Mouse (Mus musculus) forebrain, embryonic 16.5 days (tissue): ENCODE results near the gene Map3k15. TPM values are rescaled to one million over a fixed set of nuclear protein-coding genes. Genes with fewer than 3 reads are reported as not detected.

Experiments
- ATAC-seq: fragments of 200-750 bp; cut with Nextera tagmentation; 2 replicates; pipeline ENCODE4 v1.8.0; 2017; ENCODE audit warnings: mild to moderate bottlenecking, moderate library complexity
- H3K27ac ChIP-seq: fragments of 300-500 bp; sonication (generic); 2 replicates; pipeline ENCODE4 v1.5.1; 2014; ENCODE audit warnings: low read length, control low read depth
- H3K27me3 ChIP-seq: fragments of 300-500 bp; sonication (generic); replicated peaks from 2 replicates; pipeline ENCODE4 v1.6.1; 2014; ENCODE audit warnings: low read length; ENCODE audit not compliant: control insufficient read depth, insufficient read depth
- H3K36me3 ChIP-seq: fragments of 300-500 bp; sonication (generic); 2 replicates; pipeline ENCODE4 v1.6.1; 2014; ENCODE audit not compliant: control insufficient read depth, insufficient read depth
- H3K4me1 ChIP-seq: fragments of 300-500 bp; sonication (generic); replicated peaks from 2 replicates; pipeline ENCODE4 v1.6.1; 2014; ENCODE audit warnings: low read length; ENCODE audit not compliant: control insufficient read depth, insufficient read depth
- H3K4me2 ChIP-seq: fragments of 300-500 bp; sonication (generic); 2 replicates; pipeline ENCODE4 v1.6.1; 2014; ENCODE audit warnings: mild to moderate bottlenecking, low read length, control low read depth
- H3K4me3 ChIP-seq: fragments of 300-500 bp; sonication (generic); replicated peaks from 2 replicates; pipeline ENCODE4 v1.5.1; 2014; ENCODE audit warnings: mild to moderate bottlenecking, low read length, control low read depth
- H3K9ac ChIP-seq: fragments of 300-500 bp; sonication (generic); replicated peaks from 2 replicates; pipeline ENCODE4 v1.6.1; 2014; ENCODE audit warnings: low read depth, low read length, control low read depth
- H3K9me3 ChIP-seq: fragments of 300-500 bp; sonication (generic); 2 replicates; pipeline ENCODE4 v1.6.1; 2016; ENCODE audit warnings: low read length; ENCODE audit not compliant: control insufficient read depth
- WGBS: fragments of 180-500 bp; shearing (Covaris S2); extraction: QIAGEN DNeasy Blood & Tissue Kit; methylation state at CpG from one replicate; pipeline ENCODE4 v1.1.7; 2014; 5-methylcytosine and 5-hydroxymethylcytosine counted together
- polyA plus RNA-seq: library from polyadenylated mRNA; unstranded; fragments of >200 nt; fragmentation: Nextera tagmentation; extraction: Ambion mirVana; gene quantifications from 2 replicates; pipeline ENCODE4 v1.2.1, GENCODE M21; 2015

Map3k15 gene
- polyA plus RNA-seq, result 0.26 and 0.37 TPM in 2 replicates

DNA sequence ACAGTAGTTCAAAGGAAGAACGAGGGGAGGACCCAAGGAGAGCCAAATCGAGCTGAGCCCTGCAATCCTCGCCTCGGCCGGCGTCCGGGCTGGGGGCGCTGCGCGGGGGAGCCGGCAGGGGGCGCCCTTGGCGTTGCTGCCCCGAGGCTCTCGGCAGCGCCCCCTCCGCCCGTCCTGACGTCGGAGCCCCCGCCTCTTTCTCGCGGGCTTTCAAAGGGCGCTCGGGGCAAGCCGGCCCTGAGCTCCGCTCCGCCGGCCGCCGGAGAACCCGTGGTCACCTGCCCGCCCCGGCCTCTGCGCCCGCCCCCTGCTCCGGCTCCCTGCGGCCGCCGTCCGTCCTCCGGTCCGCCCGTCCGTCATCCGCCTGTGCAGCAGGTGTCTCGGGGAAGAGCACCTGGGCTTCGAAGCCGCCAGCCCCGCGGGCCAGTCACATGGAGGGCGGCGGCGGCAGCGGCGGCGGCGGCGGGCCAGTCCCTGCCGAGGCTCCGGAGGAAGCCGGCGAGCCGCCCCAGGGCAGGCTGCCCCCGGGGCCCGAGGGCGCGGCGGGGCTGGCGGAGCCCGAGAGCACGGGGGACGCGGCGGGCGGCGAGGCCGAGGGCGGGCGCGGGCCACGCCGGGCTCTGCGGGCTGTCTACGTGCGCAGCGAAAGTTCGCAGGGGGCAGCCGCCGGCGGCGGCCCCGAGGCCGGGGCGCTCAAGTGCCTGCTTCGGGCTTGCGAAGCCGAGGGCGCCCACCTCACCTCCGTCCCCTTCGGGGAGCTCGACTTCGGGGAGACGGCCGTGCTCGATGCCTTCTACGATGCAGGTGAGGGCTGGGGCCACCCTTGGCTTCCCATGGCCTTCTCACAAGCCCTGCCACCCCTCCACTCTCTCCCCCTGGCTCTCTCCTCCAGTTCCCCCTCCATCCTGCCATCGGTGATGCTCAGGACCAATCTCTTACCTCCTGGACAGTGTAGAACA, at the start of gene Map3k15:
Map3k15 (plus strand) TSS at position 432 of the 959 bp plus-strand sequence.
- Histone ChIP-seq H3K36me3 (no peaks in the 10 kb centered on the region), H3K27me3 (peaks cover 7% of the 10 kb centered on the region; the same call in 1 of the 2 replicates), H3K4me3 (peak within 1 kb of the TSS; percentile 46), H3K9me3 (no peaks in the 10 kb centered on the region), H3K4me2 (peak within 1 kb of the TSS; percentile 72), H3K9ac (peak within 1 kb of the TSS; percentile 44), H3K4me1 (no peaks in the 10 kb centered on the region; the same call in 1 of the 2 replicates), H3K27ac (no peak within 1 kb of the TSS)
- peak; percentile 79 for ATAC-seq
- WGBS, result 23% methylated on average over 37 of the region's 108 CpGs

DNA sequence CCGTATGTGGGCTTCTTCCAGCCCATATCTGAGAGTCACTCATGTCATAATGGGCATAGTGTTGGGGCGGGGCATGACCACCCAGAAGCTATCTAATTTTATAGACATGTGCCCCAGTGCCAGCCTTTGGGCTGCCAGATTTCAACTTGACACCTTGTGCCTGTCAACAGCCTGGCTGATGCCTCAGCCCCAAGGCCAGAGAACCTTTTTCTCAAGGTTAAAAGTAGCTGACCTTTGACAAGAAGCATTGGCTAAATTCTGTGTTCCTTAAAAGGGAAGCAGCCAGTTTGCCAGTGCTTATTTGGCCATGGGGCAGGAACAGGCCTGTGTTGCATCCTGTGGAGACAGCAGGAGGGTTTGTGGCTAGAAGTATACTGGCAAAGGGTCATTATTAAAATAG, 45.7 kb upstream of the Map3k15 start:
- no peak for ATAC-seq

DNA sequence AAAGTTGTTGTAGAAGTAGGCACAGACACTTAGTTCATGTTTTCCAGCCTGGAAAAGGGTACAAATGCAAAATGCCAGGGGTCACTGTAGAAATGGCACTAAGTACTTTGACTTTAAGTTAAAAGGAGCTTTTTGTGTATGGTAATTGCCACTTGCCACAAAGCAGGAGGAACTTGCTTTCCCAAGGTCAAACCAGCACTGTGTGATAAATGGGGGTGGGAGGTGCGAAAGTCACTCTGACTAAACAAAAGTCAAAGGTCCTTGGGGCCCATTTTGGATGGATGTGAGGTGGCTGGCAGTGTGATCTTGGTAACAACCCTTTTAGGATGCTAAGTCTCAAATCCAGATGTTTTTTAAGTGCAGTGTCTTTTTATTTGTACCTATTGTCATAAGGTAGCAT, 44.6 kb upstream of the Map3k15 start:
- no peak for ATAC-seq
- H3K9ac ChIP-seq, result no peak overlapping the region
- H3K27ac ChIP-seq, result no peak overlapping the region
- H3K27me3 ChIP-seq, result 0 out of 2 replicates have a peak, but pooled peaks cover 2% of the 10 kb centered on the region
- no peak overlapping the region for H3K4me3 ChIP-seq
- H3K36me3 ChIP-seq, result no peaks in the 10 kb centered on the region
- 94% methylated on average over 1 of the region's 1 CpGs for WGBS
- no peak overlapping the region for H3K4me2 ChIP-seq
- no peaks in the 10 kb centered on the region for H3K4me1 ChIP-seq
- no peaks in the 10 kb centered on the region for H3K9me3 ChIP-seq

More for the DNA sequence above, 45.7 kb upstream of the Map3k15 start:
- 98% methylated on average over 2 of the region's 2 CpGs for WGBS
- Histone ChIP-seq H3K9me3 (no peaks in the 10 kb centered on the region), H3K4me1 (no peaks in the 10 kb centered on the region), H3K36me3 (no peaks in the 10 kb centered on the region), H3K4me3 (no peak overlapping the region), H3K27ac (no peak overlapping the region), H3K4me2 (no peak overlapping the region), H3K27me3 (0 out of 2 replicates have a peak, but pooled peaks cover 2% of the 10 kb centered on the region), H3K9ac (no peak overlapping the region)

DNA sequence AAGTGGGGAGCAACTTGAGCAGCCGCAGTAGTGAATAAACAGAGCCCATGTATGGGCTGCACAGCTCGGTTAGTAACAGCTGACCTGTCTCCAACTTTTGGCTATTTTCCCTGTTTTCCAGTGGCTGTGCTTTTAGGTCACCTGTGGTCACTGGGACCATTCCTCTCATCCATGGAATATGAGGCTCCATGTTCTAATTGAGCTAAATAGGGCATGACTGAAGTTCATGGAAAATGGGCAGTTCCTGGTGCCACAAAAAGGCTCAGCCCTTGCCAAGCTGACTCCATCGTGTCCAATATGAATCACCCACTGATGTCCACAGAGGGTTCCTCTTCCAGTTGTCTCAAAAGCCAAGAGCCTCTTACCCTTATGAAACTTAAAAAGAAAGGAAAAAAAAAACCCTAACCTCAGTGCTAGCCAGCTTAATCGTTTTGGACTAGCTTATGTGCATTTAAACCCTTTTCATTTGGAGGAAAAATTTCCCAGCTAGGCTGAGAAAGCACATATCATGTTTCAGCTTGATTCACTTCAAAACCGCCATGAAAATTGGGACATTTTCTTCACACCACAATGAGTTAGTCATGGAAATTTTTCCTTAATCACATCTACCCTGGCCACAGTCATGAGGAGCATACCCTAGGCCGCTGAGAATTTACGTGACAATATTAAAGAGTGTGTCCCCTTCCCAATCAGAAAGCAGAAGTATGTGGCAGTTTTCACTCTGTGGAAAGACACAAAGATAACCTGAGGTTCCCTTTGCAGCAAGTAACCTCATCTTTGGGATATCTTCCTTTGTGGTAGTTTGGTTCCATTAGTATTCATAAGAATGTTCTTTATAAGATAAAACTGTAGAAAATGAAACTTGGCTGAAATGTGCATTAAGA, 34.4 kb upstream of the Map3k15 start:
- no peaks in the 10 kb centered on the region for H3K36me3 ChIP-seq
- H3K9ac ChIP-seq, result no peak overlapping the region
- H3K4me1 ChIP-seq, result peaks cover 2% of the 10 kb centered on the region; the same call in 1 of the 2 replicates
- H3K27me3 ChIP-seq, result no peaks in the 10 kb centered on the region
- ATAC-seq, result no peak
- H3K9me3 ChIP-seq, result no peaks in the 10 kb centered on the region
- no peak overlapping the region for H3K4me2 ChIP-seq
- no peak overlapping the region for H3K27ac ChIP-seq
- no peak overlapping the region for H3K4me3 ChIP-seq
- 82% methylated on average over 7 of the region's 7 CpGs for WGBS

DNA sequence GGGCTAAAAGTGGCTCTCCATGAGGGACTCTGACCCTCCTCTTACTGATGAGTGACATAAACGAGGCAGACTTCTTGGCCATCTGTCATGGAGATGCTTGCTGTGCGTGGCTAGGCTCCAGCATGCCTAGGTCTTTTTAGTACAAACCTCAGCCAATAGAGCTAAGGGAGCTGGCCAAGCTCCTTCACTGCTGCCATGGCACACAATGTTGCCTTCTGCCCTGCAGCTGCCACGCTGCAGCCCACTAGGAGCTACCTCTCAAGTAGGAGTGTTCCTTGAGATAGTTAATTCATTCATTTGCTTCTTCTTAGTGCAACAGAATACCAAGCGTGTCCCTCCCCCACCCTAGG, 33.8 kb upstream of the Map3k15 start:
- 57% methylated on average over 4 of the region's 4 CpGs for WGBS
- Histone ChIP-seq H3K4me3 (no peak overlapping the region), H3K4me2 (no peak overlapping the region), H3K4me1 (peaks cover 2% of the 10 kb centered on the region; the same call in 1 of the 2 replicates), H3K27me3 (no peaks in the 10 kb centered on the region), H3K27ac (no peak overlapping the region), H3K9me3 (no peaks in the 10 kb centered on the region), H3K36me3 (no peaks in the 10 kb centered on the region), H3K9ac (no peak overlapping the region)
- ATAC-seq, result peak; percentile 62; the same call in 1 of the 2 replicates

DNA sequence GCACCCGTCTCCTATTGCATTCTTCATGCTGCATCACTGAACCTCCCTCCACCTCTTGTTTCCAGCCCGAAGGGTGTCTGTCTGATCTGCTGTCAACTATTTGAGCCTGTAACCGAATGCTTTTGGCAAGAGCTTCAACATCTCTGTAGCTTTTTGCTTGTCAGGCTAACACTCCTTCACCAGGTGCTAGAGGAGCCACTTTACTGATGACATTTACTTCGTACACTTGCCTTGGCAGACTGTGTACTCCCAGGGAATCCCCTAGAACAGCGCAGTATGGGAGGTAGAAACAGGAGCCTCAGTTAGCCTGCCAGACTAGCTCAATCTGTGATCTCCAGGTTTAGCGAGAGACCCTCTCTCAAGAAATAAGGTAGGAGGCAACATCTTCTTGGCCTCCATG, 32.8 kb upstream of the Map3k15 start:
- H3K9me3 ChIP-seq, result no peaks in the 10 kb centered on the region
- H3K27me3 ChIP-seq, result no peaks in the 10 kb centered on the region
- peaks cover 2% of the 10 kb centered on the region; the same call in 1 of the 2 replicates for H3K4me1 ChIP-seq
- no peak overlapping the region for H3K27ac ChIP-seq
- no peak overlapping the region for H3K4me3 ChIP-seq
- no peak overlapping the region for H3K9ac ChIP-seq
- no peak overlapping the region for H3K4me2 ChIP-seq
- WGBS, result 69% methylated on average over 6 of the region's 6 CpGs
- ATAC-seq, result no peak
- no peaks in the 10 kb centered on the region for H3K36me3 ChIP-seq

DNA sequence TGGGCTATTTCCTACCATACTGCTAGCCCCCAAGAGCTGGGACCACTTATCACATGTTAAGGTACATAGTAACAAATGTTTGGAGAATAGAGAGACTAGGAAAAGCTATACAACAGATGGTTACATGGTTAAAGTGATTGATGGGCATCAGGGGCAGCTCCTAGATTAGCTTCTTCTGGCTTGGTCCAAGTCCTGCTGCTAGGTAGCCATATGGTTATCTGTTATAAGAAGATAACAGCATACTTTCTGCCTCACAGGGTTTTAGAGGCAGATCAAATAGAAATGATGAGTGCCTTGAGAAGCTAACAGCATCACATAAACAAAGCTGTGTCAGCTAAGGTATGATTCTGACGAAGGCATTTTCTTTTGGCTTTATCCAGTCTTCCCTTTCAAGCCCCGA, 26.8 kb upstream of the Map3k15 start:
- ATAC-seq, result no peak
- 76% methylated on average over 2 of the region's 2 CpGs for WGBS

DNA sequence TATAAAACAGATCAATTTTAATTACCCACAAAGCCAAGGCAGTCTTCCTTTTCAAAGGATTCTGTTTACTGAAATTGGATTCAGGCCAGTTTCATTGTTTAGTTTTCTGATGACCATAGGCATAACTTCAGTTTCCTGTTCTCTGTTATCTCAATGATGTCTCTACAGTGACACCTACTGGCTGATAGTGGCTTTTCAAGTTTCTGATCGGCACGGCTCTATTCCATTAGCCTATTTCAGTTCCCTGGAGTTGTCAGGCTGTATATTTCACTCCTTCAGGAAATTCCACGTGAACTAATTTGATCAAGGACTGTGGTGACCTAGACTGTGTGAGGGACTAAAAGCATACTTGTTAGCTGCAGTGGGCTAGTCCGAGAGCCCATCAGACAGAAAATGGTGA, 25.0 kb upstream of the Map3k15 start:
- Histone ChIP-seq H3K4me2 (no peak overlapping the region), H3K9me3 (no peaks in the 10 kb centered on the region), H3K36me3 (no peaks in the 10 kb centered on the region), H3K27ac (no peak overlapping the region), H3K4me1 (no peaks in the 10 kb centered on the region), H3K27me3 (no peaks in the 10 kb centered on the region), H3K4me3 (no peak overlapping the region), H3K9ac (no peak overlapping the region)
- peak; percentile 48 for ATAC-seq
- WGBS, result 23% methylated on average over 4 of the region's 4 CpGs

More for the DNA sequence above, 26.8 kb upstream of the Map3k15 start:
- H3K4me3 ChIP-seq, result no peak overlapping the region
- no peak overlapping the region for H3K9ac ChIP-seq
- H3K27me3 ChIP-seq, result no peaks in the 10 kb centered on the region
- no peaks in the 10 kb centered on the region for H3K4me1 ChIP-seq
- no peaks in the 10 kb centered on the region for H3K9me3 ChIP-seq
- no peak overlapping the region for H3K4me2 ChIP-seq
- H3K27ac ChIP-seq, result no peak overlapping the region
- H3K36me3 ChIP-seq, result no peaks in the 10 kb centered on the region

DNA sequence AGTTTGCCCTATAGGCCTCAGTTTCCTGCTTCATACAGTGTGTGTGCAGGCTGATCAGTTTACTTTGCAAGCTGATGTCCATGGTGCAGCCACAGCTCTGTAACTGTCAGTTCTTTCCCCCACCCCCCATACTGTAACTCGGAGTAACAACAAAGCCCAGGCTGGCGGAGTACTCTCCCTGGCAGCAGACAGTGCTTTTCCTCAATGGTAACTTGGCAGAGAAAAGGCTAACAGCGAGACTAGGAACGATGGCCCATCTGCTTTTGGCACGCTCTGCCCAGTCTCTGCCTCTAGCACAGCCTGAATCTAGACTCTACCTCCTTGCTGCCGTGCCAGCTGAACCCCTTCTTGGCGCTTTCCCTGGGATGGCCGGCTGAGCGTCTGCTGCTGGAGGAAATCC, 24.3 kb upstream of the Map3k15 start:
- 54% methylated on average over 9 of the region's 9 CpGs for WGBS
- H3K9me3 ChIP-seq, result no peaks in the 10 kb centered on the region
- no peak overlapping the region for H3K4me3 ChIP-seq
- H3K9ac ChIP-seq, result no peak overlapping the region
- no peaks in the 10 kb centered on the region for H3K4me1 ChIP-seq
- H3K4me2 ChIP-seq, result no peak overlapping the region
- peak; percentile 89 for ATAC-seq
- no peak overlapping the region for H3K27ac ChIP-seq
- H3K36me3 ChIP-seq, result no peaks in the 10 kb centered on the region
- no peaks in the 10 kb centered on the region for H3K27me3 ChIP-seq
